Mouse (Mus musculus) hindbrain, embryonic 11.5 days (tissue): ENCODE results near the gene BC035044. TPM values are rescaled to one million over a fixed set of nuclear protein-coding genes. Genes with fewer than 3 reads are reported as not detected.
"Not testable (repeated sequence)": the region's sequence is repeated elsewhere in the genome, so short reads cannot be mapped to it uniquely, and the experiment has no call there.

ENCODE experiments used
- ATAC-seq: fragments of 200-750 bp; cut with Nextera tagmentation; 2 replicates; pipeline ENCODE4 v1.8.0; 2017; ENCODE audit warnings: mild to moderate bottlenecking, moderate TSS enrichment, moderate library complexity; ENCODE audit not compliant: low FRiP score
- DNase-seq: peaks from one replicate; pipeline ENCODE4 v3.0.0-alpha.2; 2015; ENCODE audit warnings: low spot score
- H3K27ac ChIP-seq: fragments of 300-500 bp; sonication (generic); 2 replicates; pipeline ENCODE4 v1.5.1; 2014; ENCODE audit warnings: mild to moderate bottlenecking, low read depth, low read length
- H3K27me3 ChIP-seq: fragments of 300-500 bp; sonication (generic); 2 replicates; pipeline ENCODE4 v1.6.1; 2014; ENCODE audit warnings: mild to moderate bottlenecking, low read length, moderate library complexity, mixed read lengths; ENCODE audit not compliant: control insufficient read depth, insufficient read depth
- H3K36me3 ChIP-seq: fragments of 300-500 bp; sonication (generic); 2 replicates; pipeline ENCODE4 v1.6.1; 2014; ENCODE audit warnings: mild to moderate bottlenecking, low read length, moderate library complexity, mixed read lengths; ENCODE audit not compliant: control insufficient read depth, insufficient read depth
- H3K4me1 ChIP-seq: fragments of 300-500 bp; sonication (generic); replicated peaks from 2 replicates; pipeline ENCODE4 v1.6.1; 2014; ENCODE audit warnings: low read length, mixed read lengths; ENCODE audit not compliant: control insufficient read depth, insufficient read depth
- H3K4me2 ChIP-seq: fragments of 300-500 bp; sonication (generic); replicated peaks from 2 replicates; pipeline ENCODE4 v1.6.1; 2014; ENCODE audit warnings: mild to moderate bottlenecking, low read depth, low read length
- H3K4me3 ChIP-seq: fragments of 300-500 bp; sonication (generic); 2 replicates; pipeline ENCODE4 v1.5.1; 2014; ENCODE audit warnings: low read depth, low read length
- H3K9ac ChIP-seq: fragments of 300-500 bp; sonication (generic); 2 replicates; pipeline ENCODE4 v1.6.1; 2014; ENCODE audit warnings: low read depth, low read length
- H3K9me3 ChIP-seq: fragments of 300-500 bp; sonication (generic); 2 replicates; pipeline ENCODE4 v1.6.1; 2016; ENCODE audit warnings: low read length; ENCODE audit not compliant: control insufficient read depth
- WGBS: fragments of 180-500 bp; shearing (Covaris S2); extraction: QIAGEN DNeasy Blood & Tissue Kit; methylation state at CpG from one replicate; pipeline ENCODE4 v1.1.7; 2014; 5-methylcytosine and 5-hydroxymethylcytosine counted together
- polyA plus RNA-seq: library from polyadenylated mRNA; unstranded; fragments of >200 nt; fragmentation: Nextera tagmentation; extraction: Ambion mirVana; gene quantifications from 2 replicates; pipeline ENCODE4 v1.2.1, GENCODE M21; 2014

BC035044 gene
- polyA plus RNA-seq, 1 experiment from 2014 or later: 0.80 TPM

DNA sequence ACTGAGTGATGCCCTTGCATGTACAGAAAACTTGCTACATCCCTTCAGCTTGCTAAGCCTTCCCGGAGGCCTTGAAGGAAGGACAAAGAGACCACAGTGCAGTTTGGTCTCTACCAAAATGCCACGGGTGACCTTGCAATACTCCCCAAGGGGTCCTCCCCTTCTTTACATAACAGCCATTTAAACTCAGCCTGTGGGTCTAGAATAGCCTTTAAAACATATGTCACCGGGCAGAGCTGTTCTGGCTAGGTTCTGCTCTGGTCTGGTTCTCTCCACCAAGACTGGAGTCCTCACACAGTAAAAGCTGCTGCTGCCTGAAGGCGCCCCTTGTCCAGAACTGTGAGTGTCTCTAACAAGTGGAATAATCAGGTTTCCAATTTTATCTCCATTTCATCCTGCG is 90.2 kb downstream of the BC035044 start:
- not testable (repeated sequence) for ATAC-seq, H3K36me3 ChIP-seq, H3K4me1 ChIP-seq, H3K27ac ChIP-seq, DNase-seq, H3K9me3 ChIP-seq, H3K4me2 ChIP-seq, H3K27me3 ChIP-seq, H3K4me3 ChIP-seq, H3K9ac ChIP-seq
- 75% methylated on average over 5 of the region's 5 CpGs for WGBS

GRCm38 (mm10) chr6:128799896-128800270 is 91.0 kb downstream of the BC035044 start:
- H3K27me3 ChIP-seq: no peaks in the 10 kb centered on the region
- no peaks in the 10 kb centered on the region for H3K4me1 ChIP-seq
- DNase-seq (peak; percentile 41), ATAC-seq (no peak)
- WGBS: 26% methylated on average over 7 of the region's 7 CpGs
- no peak overlapping the region for H3K27ac ChIP-seq
- no peaks in the 10 kb centered on the region for H3K9me3 ChIP-seq
- H3K4me2 ChIP-seq: peak overlapping the region; percentile 28; the same call in 1 of the 2 replicates
- H3K9ac ChIP-seq: no peak overlapping the region
- H3K4me3 ChIP-seq: peak overlapping the region; percentile 61
- no peaks in the 10 kb centered on the region for H3K36me3 ChIP-seq

- WGBS: under 1% methylated on average over 49 of the region's 49 CpGs
- H3K36me3 ChIP-seq, H3K9me3 ChIP-seq, H3K4me1 ChIP-seq, H3K27me3 ChIP-seq: not testable (repeated sequence)
- Histone ChIP-seq H3K27ac (0 out of 2 replicates have a peak overlapping the region, but pooled peaks have one; percentile 24), H3K9ac (peak overlapping the region; percentile 64), H3K4me2 (peak overlapping the region; percentile 37), H3K4me3 (peak overlapping the region; percentile 61)
- ATAC-seq (peak; percentile 78), DNase-seq (peak; percentile 96)
These were observed 91.6 kb downstream of the BC035044 start for GRCm38 (mm10) chr6:128799144-128799895.

Other genes starting within 250 kb of the BC035044 start
- gene Clec2h, start 228.7 kb downstream of the BC035044 start, polyA plus RNA-seq: not detected in 2 replicates
- gene Klrb1, start 168.1 kb downstream of the BC035044 start, polyA plus RNA-seq: not detected in 2 replicates
- gene Klrb1c, start 101.9 kb downstream of the BC035044 start, polyA plus RNA-seq: 0.06 TPM in 1 of 2 replicates, not detected in the other
- gene Gm44511, start 64.8 kb downstream of the BC035044 start, polyA plus RNA-seq: not detected in 2 replicates
- gene Klrb1b, start 64.8 kb downstream of the BC035044 start, polyA plus RNA-seq: not detected in 2 replicates
- gene Clec2i, start 3.5 kb downstream of the BC035044 start, polyA plus RNA-seq: 0.08 TPM in 1 of 2 replicates, not detected in the other
- not detected in 2 replicates for gene Clec2g, start 43.3 kb upstream of the BC035044 start, polyA plus RNA-seq
- 0.70 TPM in 1 of 2 replicates, not detected in the other for gene Klrb1f, start 154.8 kb upstream of the BC035044 start, polyA plus RNA-seq
- gene Clec2e, start 209.8 kb upstream of the BC035044 start, polyA plus RNA-seq: not detected in 2 replicates